Mouse (Mus musculus): ENCODE measurements around the gene Pcgf2.
A peak's percentile ranks its signal among the peaks of the same experiment; 100 is the strongest.

GRCm38 (mm10) chr11:97698741-97699611, 1.3 kb downstream of the Pcgf2 start:
- TF ChIP-seq EP300 (IDR thresholded peaks at IDR 0.05) (no peak), CTCF (IDR thresholded peaks at IDR 0.05) (peak; percentile 74)
